Mouse (Mus musculus): ENCODE measurements around the gene Sv2b. TPM values are rescaled to one million over a fixed set of nuclear protein-coding genes. Genes with fewer than 3 reads are reported as not detected.

The Sv2b gene
- polyA plus RNA-seq, 1 experiment from 2014 or later, result 1.2 TPM

DNA sequence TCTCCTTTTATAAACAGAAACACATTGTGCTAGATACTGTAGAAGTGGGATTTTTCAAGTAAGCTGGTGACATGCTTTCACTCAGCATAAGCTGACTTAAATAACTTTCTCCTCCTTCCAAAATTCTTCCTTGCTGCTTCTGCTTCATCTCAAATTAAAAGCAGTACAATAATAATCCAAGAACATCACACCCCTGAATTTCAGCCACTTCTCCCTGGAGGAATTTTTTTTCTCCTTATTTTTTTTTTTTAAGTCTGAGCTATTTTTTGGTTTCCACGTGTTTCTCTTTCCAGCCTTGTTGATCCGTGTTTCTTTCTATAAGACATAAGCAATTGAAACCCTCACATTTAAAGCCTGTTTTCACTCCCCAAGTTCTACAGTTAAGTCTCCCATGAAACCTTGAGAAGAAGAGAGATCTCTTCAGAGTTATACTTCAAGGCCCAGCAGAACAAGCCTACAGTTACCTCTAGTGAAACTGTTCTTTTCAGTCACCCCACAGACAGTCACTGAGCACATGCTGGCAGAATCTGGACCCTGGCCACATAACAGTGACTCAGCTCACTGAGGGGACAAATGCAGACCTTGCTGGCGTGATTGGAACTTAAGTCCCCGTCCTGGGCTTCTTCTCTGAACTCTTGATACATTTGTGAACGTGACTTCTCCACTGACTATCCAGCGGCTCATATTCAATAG is 6.4 kb downstream of the Sv2b start:
- Histone ChIP-seq H3K4me2 (replicated peaks; ENCODE audit: low read depth, low read length) (no peak overlapping the region), H3K4me3 (ENCODE audit: low read length) (no peak overlapping the region), H3K27me3 (ENCODE audit: control insufficient read depth, insufficient read depth, low read length) (peaks cover 7% of the 10 kb centered on the region; the same call in 1 of the 2 replicates), H3K4me1 (ENCODE audit: control insufficient read depth, insufficient read depth, low read length) (no peaks in the 10 kb centered on the region; the same call in 1 of the 2 replicates), H3K27ac (ENCODE audit: low read depth, low read length) (no peak overlapping the region), H3K9ac (ENCODE audit: low read depth, low read length) (no peak overlapping the region), H3K36me3 (ENCODE audit: control insufficient read depth, insufficient read depth, low read length) (no peaks in the 10 kb centered on the region), H3K9me3 (ENCODE audit: control insufficient read depth, low read length) (no peaks in the 10 kb centered on the region)
- ATAC-seq (ENCODE audit: low FRiP score, low TSS enrichment), result no peak
- 82% methylated on average over 6 of the region's 6 CpGs for WGBS

DNA sequence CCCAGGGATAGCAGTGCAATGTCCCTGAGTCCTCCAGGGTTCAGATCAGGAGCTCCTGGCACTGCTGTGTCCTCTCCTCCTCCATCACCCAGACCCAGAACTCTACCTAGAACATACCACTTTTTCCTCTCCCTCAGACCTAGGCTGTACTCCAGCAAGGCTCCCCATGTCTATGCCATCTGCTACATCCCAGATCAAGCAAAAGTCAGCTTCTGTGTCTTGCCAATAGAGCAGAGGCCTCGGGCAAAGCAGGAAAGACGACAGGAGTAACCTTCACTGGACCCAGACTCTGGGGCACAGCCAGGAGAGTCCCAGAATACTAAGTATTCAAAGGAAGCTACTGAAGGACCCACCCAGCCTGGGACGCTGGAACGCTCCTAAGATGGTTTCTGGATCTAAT is 9.8 kb downstream of the Sv2b start:
- H3K9me3 ChIP-seq (ENCODE audit: control insufficient read depth, low read length), result no peaks in the 10 kb centered on the region
- no peak overlapping the region for H3K4me3 ChIP-seq (ENCODE audit: low read length)
- no peaks in the 10 kb centered on the region for H3K36me3 ChIP-seq (ENCODE audit: control insufficient read depth, insufficient read depth, low read length)
- ATAC-seq (ENCODE audit: low FRiP score, low TSS enrichment), result no peak
- H3K9ac ChIP-seq (ENCODE audit: low read depth, low read length), result no peak overlapping the region
- H3K4me2 ChIP-seq (replicated peaks; ENCODE audit: low read depth, low read length), result no peak overlapping the region
- no peak overlapping the region for H3K27ac ChIP-seq (ENCODE audit: low read depth, low read length)
- H3K27me3 ChIP-seq (ENCODE audit: control insufficient read depth, insufficient read depth, low read length), result no peaks in the 10 kb centered on the region
- H3K4me1 ChIP-seq (ENCODE audit: control insufficient read depth, insufficient read depth, low read length), result peaks cover 3% of the 10 kb centered on the region; the same call in 1 of the 2 replicates
- WGBS, result 90% methylated on average over 4 of the region's 4 CpGs

DNA sequence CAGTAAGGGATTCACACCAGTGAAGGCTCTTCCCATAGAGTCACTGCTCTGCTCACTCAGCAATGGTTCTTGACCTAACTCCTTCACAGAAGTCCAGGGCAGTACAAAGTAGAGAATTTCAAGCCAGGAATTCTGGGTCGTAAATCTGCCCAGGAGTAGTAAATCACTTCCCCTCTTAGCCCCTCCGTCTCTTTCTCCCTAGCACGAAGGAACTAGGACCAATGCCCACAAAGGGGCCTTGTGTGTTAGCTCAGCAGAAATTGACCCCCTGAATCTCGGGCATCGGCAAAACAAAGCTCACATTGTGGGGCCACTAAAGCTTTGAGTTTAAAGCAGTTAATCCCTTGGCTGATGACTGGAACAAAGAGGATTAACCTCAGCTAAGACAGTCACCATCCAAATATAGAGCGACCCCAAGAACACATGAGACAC is 12.4 kb downstream of the Sv2b start:
- WGBS, result 11% methylated on average over 6 of the region's 6 CpGs
- H3K27ac ChIP-seq (ENCODE audit: low read depth, low read length), result peak overlapping the region; percentile 9; the same call in 1 of the 2 replicates

DNA sequence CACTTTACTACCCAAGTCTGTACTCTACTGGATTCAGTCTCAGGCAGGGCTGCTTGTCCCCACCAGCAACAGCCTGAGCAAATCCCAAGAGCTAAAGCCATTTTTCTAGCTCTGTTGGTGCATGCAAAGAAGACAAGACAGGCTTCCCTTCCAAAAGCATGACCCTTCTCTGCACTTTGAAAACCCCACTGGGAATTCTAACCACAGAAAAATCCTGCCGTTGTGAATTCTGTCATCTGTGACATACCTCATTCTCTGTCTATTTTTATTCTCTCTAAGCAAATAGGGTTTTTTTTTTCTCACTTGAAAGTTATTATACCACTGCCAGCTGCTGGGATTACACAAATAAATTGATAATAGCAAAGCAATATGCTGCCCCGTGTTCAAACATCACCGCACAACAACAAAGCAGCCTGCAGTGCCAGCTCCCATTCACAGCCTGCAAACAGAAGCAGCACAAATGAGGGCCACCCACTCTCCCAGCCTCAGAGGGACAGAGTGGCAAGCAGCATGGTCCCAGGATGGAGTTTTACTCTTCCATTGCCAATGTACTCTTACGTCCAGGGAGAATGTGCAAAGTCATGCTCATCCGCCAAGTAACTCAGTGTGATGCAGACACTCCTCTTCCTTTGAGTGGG is 13.7 kb downstream of the Sv2b start:
- no peaks in the 10 kb centered on the region for H3K36me3 ChIP-seq (ENCODE audit: control insufficient read depth, insufficient read depth, low read length)
- ATAC-seq (ENCODE audit: low FRiP score, low TSS enrichment), result no peak
- no peak overlapping the region for H3K27ac ChIP-seq (ENCODE audit: low read depth, low read length)
- no peak overlapping the region for H3K9ac ChIP-seq (ENCODE audit: low read depth, low read length)
- H3K27me3 ChIP-seq (ENCODE audit: control insufficient read depth, insufficient read depth, low read length), result no peaks in the 10 kb centered on the region
- no peak overlapping the region for H3K4me2 ChIP-seq (replicated peaks; ENCODE audit: low read depth, low read length)
- WGBS, result 67% methylated on average over 5 of the region's 5 CpGs
- no peak overlapping the region for H3K4me3 ChIP-seq (ENCODE audit: low read length)
- peaks cover 3% of the 10 kb centered on the region; the same call in 1 of the 2 replicates for H3K4me1 ChIP-seq (ENCODE audit: control insufficient read depth, insufficient read depth, low read length)
- H3K9me3 ChIP-seq (ENCODE audit: control insufficient read depth, low read length), result no peaks in the 10 kb centered on the region

More for the DNA sequence above, 12.4 kb downstream of the Sv2b start:
- H3K27me3 ChIP-seq (ENCODE audit: control insufficient read depth, insufficient read depth, low read length), result no peaks in the 10 kb centered on the region
- H3K4me3 ChIP-seq (ENCODE audit: low read length), result no peak overlapping the region
- H3K9me3 ChIP-seq (ENCODE audit: control insufficient read depth, low read length), result no peaks in the 10 kb centered on the region
- no peak overlapping the region for H3K9ac ChIP-seq (ENCODE audit: low read depth, low read length)
- H3K4me1 ChIP-seq (ENCODE audit: control insufficient read depth, insufficient read depth, low read length), result peaks cover 3% of the 10 kb centered on the region; the same call in 1 of the 2 replicates
- no peak overlapping the region for H3K4me2 ChIP-seq (replicated peaks; ENCODE audit: low read depth, low read length)
- ATAC-seq (ENCODE audit: low FRiP score, low TSS enrichment), result peak; percentile 87; the same call in 1 of the 2 replicates
- H3K36me3 ChIP-seq (ENCODE audit: control insufficient read depth, insufficient read depth, low read length), result no peaks in the 10 kb centered on the region

DNA sequence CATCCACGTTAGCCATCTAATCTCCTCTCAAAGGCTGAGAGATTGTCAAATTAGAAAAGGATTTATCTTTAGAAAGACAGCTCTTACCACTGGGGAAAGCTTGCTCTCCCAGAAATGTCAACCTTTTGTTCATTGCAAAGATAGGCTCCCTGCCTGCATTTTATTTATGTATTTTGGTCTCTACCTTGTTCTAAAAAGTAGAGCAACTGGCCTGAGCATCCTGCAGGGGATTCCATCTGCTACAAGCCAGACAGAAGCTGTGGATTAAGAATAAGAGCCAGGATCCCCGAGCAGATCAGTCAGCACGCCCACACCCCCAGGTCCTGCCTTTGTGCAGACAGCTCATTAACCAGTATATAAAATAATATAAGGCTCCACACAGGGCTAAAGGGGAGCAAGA is 16.8 kb downstream of the Sv2b start:
- Histone ChIP-seq H3K4me1 (ENCODE audit: control insufficient read depth, insufficient read depth, low read length) (peaks cover 3% of the 10 kb centered on the region; the same call in 1 of the 2 replicates), H3K9me3 (ENCODE audit: control insufficient read depth, low read length) (no peaks in the 10 kb centered on the region), H3K27ac (ENCODE audit: low read depth, low read length) (no peak overlapping the region), H3K27me3 (ENCODE audit: control insufficient read depth, insufficient read depth, low read length) (no peaks in the 10 kb centered on the region), H3K36me3 (ENCODE audit: control insufficient read depth, insufficient read depth, low read length) (no peaks in the 10 kb centered on the region), H3K4me3 (ENCODE audit: low read length) (no peak overlapping the region), H3K4me2 (replicated peaks; ENCODE audit: low read depth, low read length) (no peak overlapping the region), H3K9ac (ENCODE audit: low read depth, low read length) (no peak overlapping the region)
- WGBS, result 40% methylated on average over 3 of the region's 3 CpGs
- ATAC-seq (ENCODE audit: low FRiP score, low TSS enrichment), result no peak

DNA sequence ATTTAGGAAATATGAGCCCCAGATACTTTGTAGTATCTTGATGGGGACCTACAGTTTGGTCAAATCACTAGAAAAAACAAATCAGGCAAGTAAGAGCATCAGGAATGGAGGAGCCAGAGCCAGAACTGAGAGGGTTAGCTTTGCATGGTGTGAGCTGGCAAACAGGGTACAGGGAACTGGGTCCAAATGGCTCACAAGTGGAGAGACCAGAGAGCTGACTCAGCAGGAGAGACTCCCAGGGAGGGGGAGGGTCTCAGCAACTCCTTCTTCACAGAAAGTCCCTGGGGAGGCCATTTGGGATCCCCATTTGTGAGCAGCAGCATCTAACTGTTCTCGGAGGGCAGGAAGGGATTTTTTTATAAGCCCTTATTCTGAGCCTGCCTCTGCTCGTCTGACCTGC is 18.5 kb downstream of the Sv2b start:
- WGBS, result 28% methylated on average over 2 of the region's 2 CpGs

DNA sequence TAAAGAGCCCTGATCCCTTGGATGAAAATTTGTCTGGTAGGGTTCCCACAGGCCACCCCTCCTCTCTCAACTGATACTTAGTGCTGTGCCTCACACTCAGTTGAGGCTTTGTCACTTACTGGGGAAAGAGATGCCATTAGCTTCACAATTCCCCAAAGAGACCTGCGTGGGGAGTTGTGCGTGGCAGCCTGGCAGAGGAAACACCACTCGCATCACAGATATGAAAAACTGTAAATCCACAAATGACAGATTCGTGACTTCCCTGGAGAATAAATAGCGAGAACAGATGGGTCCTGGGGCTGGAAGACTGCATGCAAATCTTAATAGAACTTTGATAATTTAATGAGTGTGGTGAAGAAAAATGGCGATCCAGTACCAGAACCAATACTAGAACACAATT is 21.8 kb downstream of the Sv2b start:
- Histone ChIP-seq H3K36me3 (ENCODE audit: control insufficient read depth, insufficient read depth, low read length) (no peaks in the 10 kb centered on the region), H3K27me3 (ENCODE audit: control insufficient read depth, insufficient read depth, low read length) (no peaks in the 10 kb centered on the region), H3K27ac (ENCODE audit: low read depth, low read length) (no peak overlapping the region), H3K4me3 (ENCODE audit: low read length) (no peak overlapping the region), H3K9ac (ENCODE audit: low read depth, low read length) (no peak overlapping the region), H3K4me2 (replicated peaks; ENCODE audit: low read depth, low read length) (no peak overlapping the region), H3K4me1 (ENCODE audit: control insufficient read depth, insufficient read depth, low read length) (no peaks in the 10 kb centered on the region), H3K9me3 (ENCODE audit: control insufficient read depth, low read length) (no peaks in the 10 kb centered on the region)
- WGBS, result 88% methylated on average over 6 of the region's 6 CpGs
- ATAC-seq (ENCODE audit: low FRiP score, low TSS enrichment), result no peak

More for the DNA sequence above, 18.5 kb downstream of the Sv2b start:
- Histone ChIP-seq H3K36me3 (ENCODE audit: control insufficient read depth, insufficient read depth, low read length) (no peaks in the 10 kb centered on the region), H3K4me2 (replicated peaks; ENCODE audit: low read depth, low read length) (no peak overlapping the region), H3K27ac (ENCODE audit: low read depth, low read length) (no peak overlapping the region), H3K27me3 (ENCODE audit: control insufficient read depth, insufficient read depth, low read length) (no peaks in the 10 kb centered on the region), H3K9me3 (ENCODE audit: control insufficient read depth, low read length) (no peaks in the 10 kb centered on the region), H3K9ac (ENCODE audit: low read depth, low read length) (no peak overlapping the region), H3K4me3 (ENCODE audit: low read length) (no peak overlapping the region), H3K4me1 (ENCODE audit: control insufficient read depth, insufficient read depth, low read length) (no peaks in the 10 kb centered on the region; the same call in 1 of the 2 replicates)
- ATAC-seq (ENCODE audit: low FRiP score, low TSS enrichment), result no peak

DNA sequence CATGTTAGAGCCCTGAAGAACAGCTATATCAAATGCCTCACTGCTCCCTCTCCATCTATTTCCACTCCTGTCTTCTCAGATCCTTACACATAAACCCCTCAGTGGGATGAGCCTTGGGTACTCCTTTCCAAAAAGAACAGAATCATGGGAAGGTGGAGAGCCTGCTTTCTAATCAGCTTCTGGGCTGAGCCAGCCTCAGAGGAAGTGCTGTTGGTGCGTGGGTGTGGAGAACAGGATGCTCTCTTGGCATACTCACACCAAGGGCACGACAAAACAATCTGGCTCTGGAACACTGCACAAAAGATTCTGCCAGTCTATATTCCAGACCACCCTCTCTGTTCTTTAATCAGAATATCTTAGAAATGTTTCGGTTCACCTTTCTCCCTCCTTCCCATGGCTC is 26.1 kb downstream of the Sv2b start:
- WGBS, result 77% methylated on average over 3 of the region's 3 CpGs
- no peak overlapping the region for H3K27ac ChIP-seq (ENCODE audit: low read depth, low read length)
- no peak overlapping the region for H3K4me2 ChIP-seq (replicated peaks; ENCODE audit: low read depth, low read length)
- no peaks in the 10 kb centered on the region for H3K4me1 ChIP-seq (ENCODE audit: control insufficient read depth, insufficient read depth, low read length)
- H3K9me3 ChIP-seq (ENCODE audit: control insufficient read depth, low read length), result no peaks in the 10 kb centered on the region
- H3K4me3 ChIP-seq (ENCODE audit: low read length), result no peak overlapping the region
- no peak for ATAC-seq (ENCODE audit: low FRiP score, low TSS enrichment)
- H3K36me3 ChIP-seq (ENCODE audit: control insufficient read depth, insufficient read depth, low read length), result no peaks in the 10 kb centered on the region
- no peaks in the 10 kb centered on the region for H3K27me3 ChIP-seq (ENCODE audit: control insufficient read depth, insufficient read depth, low read length)
- no peak overlapping the region for H3K9ac ChIP-seq (ENCODE audit: low read depth, low read length)

DNA sequence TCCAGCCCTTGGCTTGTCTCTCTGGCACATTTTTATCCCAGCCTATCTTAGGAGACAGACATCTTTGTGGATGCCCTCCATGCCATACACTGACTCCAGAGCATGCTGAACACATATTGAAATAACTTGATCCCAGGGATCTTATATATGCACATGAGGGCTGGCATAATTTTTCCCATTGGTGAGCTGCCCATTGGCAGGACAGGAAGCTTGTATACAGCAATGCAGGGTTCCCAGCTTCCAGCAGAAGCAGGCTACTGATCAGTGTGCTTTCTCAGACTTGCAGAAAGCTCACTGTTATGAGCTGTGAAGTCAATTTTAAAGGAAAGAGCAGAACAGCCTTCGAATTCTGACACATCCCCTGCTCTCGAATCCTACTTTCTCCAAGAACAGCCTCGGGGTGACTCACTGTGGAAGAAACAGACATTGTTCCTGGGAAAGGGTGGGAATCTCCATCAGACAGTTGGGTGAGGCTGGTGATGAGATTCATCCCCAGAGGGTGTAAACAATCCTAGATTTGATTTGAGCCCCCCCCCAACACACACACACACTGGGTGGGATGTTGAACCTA is 26.9 kb downstream of the Sv2b start:
- no peaks in the 10 kb centered on the region for H3K36me3 ChIP-seq (ENCODE audit: control insufficient read depth, insufficient read depth, low read length)
- H3K9me3 ChIP-seq (ENCODE audit: control insufficient read depth, low read length), result no peaks in the 10 kb centered on the region
- no peak overlapping the region for H3K4me3 ChIP-seq (ENCODE audit: low read length)
- H3K9ac ChIP-seq (ENCODE audit: low read depth, low read length), result no peak overlapping the region
- no peaks in the 10 kb centered on the region for H3K4me1 ChIP-seq (ENCODE audit: control insufficient read depth, insufficient read depth, low read length)
- H3K4me2 ChIP-seq (replicated peaks; ENCODE audit: low read depth, low read length), result no peak overlapping the region
- WGBS, result 88% methylated on average over 3 of the region's 3 CpGs
- no peaks in the 10 kb centered on the region for H3K27me3 ChIP-seq (ENCODE audit: control insufficient read depth, insufficient read depth, low read length)
- H3K27ac ChIP-seq (ENCODE audit: low read depth, low read length), result no peak overlapping the region
- ATAC-seq (ENCODE audit: low FRiP score, low TSS enrichment), result no peak

Data from kidney, embryonic 14.5 days (tissue).